Mouse (Mus musculus): ENCODE data around the gene Gm16506. TPM values are rescaled to one million over a fixed set of nuclear protein-coding genes. Genes with fewer than 3 reads are reported as not detected.

The Gm16506 gene
- not detected in 2 replicates for polyA plus RNA-seq (2012; rRNA removed)

GRCm38 (mm10) chr14:43727385-43727784, at the start of gene Gm16506:
Gene Gm16506 (minus strand): TSS chr14:43727485.

GRCm38 (mm10) chr14:43747566-43747965, 20.3 kb upstream of the Gm16506 start, which contains the start of gene Gm6526:
Gene Gm6526 (plus strand): TSS chr14:43747866.

GRCm38 (mm10) chr14:43697621-43698020, 29.7 kb downstream of the Gm16506 start, which contains the start of gene Gm7324:
Gene Gm7324 (plus strand): TSS chr14:43697828.

GRCm38 (mm10) chr14:43677099-43677498, 50.2 kb downstream of the Gm16506 start, which contains the start of gene Gm8165:
Gene Gm8165 (minus strand): TSS chr14:43677199.

Other genes starting within 250 kb of the Gm16506 start
- not detected in 2 replicates for gene Gm5799, start 183.9 kb downstream of the Gm16506 start, polyA plus RNA-seq (2012; rRNA removed)
- not detected in 2 replicates for gene Gm17654, start 148.3 kb downstream of the Gm16506 start, polyA plus RNA-seq (2012; rRNA removed)
- not detected in 2 replicates for gene Gm10375, start 119.5 kb downstream of the Gm16506 start, polyA plus RNA-seq (2012; rRNA removed)
- gene Gm8165, start 50.3 kb downstream of the Gm16506 start, polyA plus RNA-seq (2012; rRNA removed): not detected in 2 replicates
- not detected in 2 replicates for gene Gm7324, start 29.7 kb downstream of the Gm16506 start, polyA plus RNA-seq (2012; rRNA removed)
- not detected in 2 replicates for gene Gm6526, start 20.4 kb upstream of the Gm16506 start, polyA plus RNA-seq (2012; rRNA removed)
- gene Gm8180, start 57.3 kb upstream of the Gm16506 start, polyA plus RNA-seq (2012; rRNA removed): not detected in 2 replicates
- gene Ear1, start 148.0 kb upstream of the Gm16506 start, polyA plus RNA-seq (2012; rRNA removed): not detected in 2 replicates
- not detected in 2 replicates for gene Ear10, start 196.1 kb upstream of the Gm16506 start, polyA plus RNA-seq (2012; rRNA removed)
- gene Gm8113, start 197.9 kb upstream of the Gm16506 start, polyA plus RNA-seq (2012; rRNA removed): 5.3 and 5.9 TPM in 2 replicates
- not detected in 2 replicates for gene Ang5, start 229.6 kb upstream of the Gm16506 start, polyA plus RNA-seq (2012; rRNA removed)